Mouse (Mus musculus) erythroblast, embryonic 14.5 days (primary cell): ENCODE measurements around the gene Cd28.

ENCODE experiments used
- GATA1 ChIP-seq: IDR thresholded peaks from 2 replicates; pipeline ENCODE4 v1.6.1; 2012; ENCODE audit warnings: low read length, inconsistent platforms, mixed read lengths
- TAL1 ChIP-seq: IDR thresholded peaks from 3 replicates; pipeline ENCODE4 v1.6.1; 2012; ENCODE audit warnings: low read length, inconsistent platforms, mixed read lengths

DNA sequence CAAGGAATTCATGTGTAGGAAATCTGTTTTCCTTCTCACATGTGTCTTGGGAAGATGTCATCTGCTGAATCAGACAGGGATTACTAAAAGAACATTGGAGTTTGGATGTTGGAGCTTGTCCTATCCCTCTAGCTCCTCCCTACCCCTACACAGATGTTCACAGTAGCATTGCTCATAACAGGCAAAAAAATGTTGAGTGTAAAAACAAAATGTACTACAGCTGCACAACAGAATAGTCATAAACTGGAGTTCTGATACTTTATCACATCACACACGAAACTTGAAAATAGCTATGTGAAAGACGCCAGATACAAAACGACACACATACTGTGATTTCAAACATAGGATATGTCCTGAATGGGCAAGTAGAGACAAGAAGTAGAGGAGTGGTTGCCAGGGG lies 43.9 kb downstream of the Cd28 start:
- TF ChIP-seq GATA1 (no peak), TAL1 (no peak)
